In the genomic region with DNA sequence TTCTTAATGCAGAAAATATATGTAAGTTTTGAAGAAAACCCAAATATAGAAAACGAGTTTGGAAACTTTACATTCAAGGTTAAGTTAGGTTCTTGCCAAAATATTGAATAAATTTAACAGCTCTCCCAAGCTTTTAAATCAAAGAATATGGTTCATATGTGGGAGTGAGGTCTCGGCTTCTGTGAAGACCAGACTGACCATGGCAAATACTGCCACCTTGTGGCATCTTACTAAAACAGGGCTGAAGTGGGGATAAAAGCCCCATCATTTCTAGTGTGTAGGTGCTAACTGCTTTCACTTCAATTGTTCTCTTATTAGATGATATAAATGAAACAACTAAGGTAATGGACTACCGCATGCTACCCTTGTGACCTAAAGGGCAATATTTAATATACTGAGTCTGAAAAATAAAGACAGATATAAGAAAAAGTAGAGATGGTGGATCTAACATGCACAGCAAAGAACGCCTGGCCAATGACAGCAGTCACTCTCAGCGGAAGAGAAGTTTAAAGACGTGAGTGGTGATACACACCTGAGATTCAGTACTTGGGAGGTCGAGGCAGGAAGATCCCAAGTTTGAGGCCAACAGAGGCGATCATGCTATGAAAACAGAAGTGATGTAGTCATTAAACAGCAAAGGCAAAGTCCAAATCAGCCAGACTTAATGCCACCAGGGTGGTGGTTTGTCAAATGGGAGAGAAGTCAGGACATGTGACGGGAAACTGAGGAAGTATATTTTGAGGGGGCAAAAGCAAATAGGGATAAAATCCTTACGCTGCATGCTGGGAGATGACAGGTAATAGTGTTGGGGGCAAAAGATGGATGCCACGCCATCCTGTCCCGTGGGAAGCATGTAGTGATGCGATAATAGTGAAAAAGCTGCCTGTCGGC, we compare ENCODE assay signal across 9 mouse cellular contexts. TPM values are rescaled to one million over a fixed set of nuclear protein-coding genes. Genes with fewer than 3 reads are reported as not detected.
DNase-seq lines count a peak whose midpoint lies in the region; ATAC-seq and TF ChIP-seq lines count a peak whose summit lies in the region.
"Had no signal": no experiment of that assay in that cellular context is flagged by ENCODE, and none has a peak within 500 bp of the region (broad histone marks: within the 10 kb centered on the region; RNA-seq: fewer than 3 reads in every experiment).

No protein-coding gene starts in this region.

- H3K79me2 ChIP-seq in CH12.LX (replicated peaks; ENCODE audit: control insufficient read depth, extremely low read depth, insufficient read depth, poor library complexity, severe bottlenecking): peaks cover 13% of the 10 kb centered on the region

- dilution Hi-C loops in CH12.LX (cut with MboI; ENCODE audit: extremely low pct_ligation_motif_present, extremely low pct_unique_long_range_greater_than_20kb, low sequenced_read_pairs): no loop called here

- ATAC-seq in hindbrain, embryonic 14.5 days (ENCODE audit: low FRiP score): no peak
- ATAC-seq in hindbrain, embryonic 12.5 days (ENCODE audit: low FRiP score): no peak

- H3K4me2 ChIP-seq in hindbrain, embryonic 14.5 days (replicated peaks): no peak overlapping the region
- H3K4me2 ChIP-seq in hindbrain, embryonic 12.5 days (replicated peaks): no peak overlapping the region
- no peak overlapping the region for H3K4me2 ChIP-seq in CH12.LX (ENCODE audit: insufficient read depth, low read depth, poor library complexity, severe bottlenecking)
- H3K4me2 ChIP-seq: limb, embryonic 13.5 days had no signal

- no peaks in the 10 kb centered on the region for H3K27me3 ChIP-seq in hindbrain, embryonic 14.5 days (ENCODE audit: control insufficient read depth, insufficient read depth, low read length)
- H3K27me3 ChIP-seq in hindbrain, embryonic 12.5 days: no peaks in the 10 kb centered on the region
- H3K27me3 ChIP-seq in CH12.LX (replicated peaks): no peaks in the 10 kb centered on the region
- H3K27me3 ChIP-seq: limb, embryonic 13.5 days had no signal

- TF ChIP-seq RAD21 in CH12.LX (IDR thresholded peaks at IDR 0.05; ENCODE audit: low read depth, low read length): peak; percentile 58

- no peak for TF ChIP-seq EP300 in CH12.LX (IDR thresholded peaks at IDR 0.05; ENCODE audit: low read length)

- 0 out of 2 replicates have a peak, but pooled peaks cover 3% of the 10 kb centered on the region for H3K4me1 ChIP-seq in hindbrain, embryonic 14.5 days (replicated peaks; ENCODE audit: control insufficient read depth, insufficient read depth, low read length)
- no peaks in the 10 kb centered on the region for H3K4me1 ChIP-seq in hindbrain, embryonic 12.5 days
- H3K4me1 ChIP-seq in CH12.LX (ENCODE audit: control insufficient read depth in 1 of 2, insufficient read depth in 2 of 2): no peaks in the 10 kb centered on the region
- H3K4me1 ChIP-seq in bone marrow, adult 2 months (ENCODE audit: control insufficient read depth, insufficient read depth, low read length): no peaks in the 10 kb centered on the region

- 85% methylated on average over 14 of the region's 14 CpGs for WGBS in hindbrain, embryonic 14.5 days
- 86% methylated on average over 14 of the region's 14 CpGs for WGBS in hindbrain, embryonic 12.5 days
- WGBS in bone marrow, adult 2 months: 82% methylated on average over 14 of the region's 14 CpGs

- 0 out of 2 replicates have a peak, but pooled peaks cover 3% of the 10 kb centered on the region for H3K9me3 ChIP-seq in hindbrain, embryonic 14.5 days (ENCODE audit: control insufficient read depth, low read length)
- H3K9me3 ChIP-seq in hindbrain, embryonic 12.5 days (replicated peaks): no peaks in the 10 kb centered on the region
- peaks cover 2% of the 10 kb centered on the region for H3K9me3 ChIP-seq in CH12.LX (replicated peaks; ENCODE audit: low read length)
- H3K9me3 ChIP-seq: limb, embryonic 13.5 days had no signal

- peak; percentile 32 to 66; a peak in 3 of 4 replicates for TF ChIP-seq CTCF in CH12.LX (conservative IDR thresholded peaks at IDR 0.05 in 1 of 2, IDR thresholded peaks at IDR 0.05 in 1 of 2; ENCODE audit: low read depth in 2 of 2, low read length in 2 of 2)
- peak; percentile 19; the same call in 1 of the 2 replicates for TF ChIP-seq CTCF in bone marrow, adult 2 months (IDR thresholded peaks at IDR 0.05; ENCODE audit: control insufficient read depth, insufficient read depth, low read length)

- no peak overlapping the region for H3K9ac ChIP-seq in hindbrain, embryonic 14.5 days
- H3K9ac ChIP-seq in hindbrain, embryonic 12.5 days: no peak overlapping the region
- H3K9ac ChIP-seq in CH12.LX (ENCODE audit: insufficient read depth, low read depth): no peak overlapping the region
- H3K9ac ChIP-seq: limb, embryonic 13.5 days had no signal

- peaks cover 20% of the 10 kb centered on the region for H3K36me3 ChIP-seq in hindbrain, embryonic 14.5 days (replicated peaks; ENCODE audit: control insufficient read depth, insufficient read depth)
- peaks cover 33% of the 10 kb centered on the region for H3K36me3 ChIP-seq in hindbrain, embryonic 12.5 days
- peaks cover 42 to 61% of the 10 kb centered on the region in 2 experiments for H3K36me3 ChIP-seq in CH12.LX (replicated peaks in 1 of 2; ENCODE audit: control insufficient read depth in 1 of 2, insufficient read depth in 1 of 2, low read length in 1 of 2)

- no peak for TF ChIP-seq POLR2A in CH12.LX (IDR thresholded peaks at IDR 0.05; ENCODE audit: low read depth, low read length)
- no peak for TF ChIP-seq POLR2A in bone marrow, adult 2 months (IDR thresholded peaks at IDR 0.05; ENCODE audit: borderline replicate concordance, control insufficient read depth, low read depth, low read length)

- in situ Hi-C loops in CH12.LX (cut with MboI; ENCODE audit: low pct_ligation_motif_present, low pct_unique_long_range_greater_than_20kb, low sequenced_read_pairs): no loop called here

- H3K27ac ChIP-seq in hindbrain, embryonic 14.5 days: no peak overlapping the region
- H3K27ac ChIP-seq in hindbrain, embryonic 12.5 days: no peak overlapping the region
- H3K27ac ChIP-seq in CH12.LX (ENCODE audit: insufficient read depth, low read depth): no peak overlapping the region
- H3K27ac ChIP-seq in bone marrow, adult 2 months (ENCODE audit: control insufficient read depth, insufficient read depth, low read depth, low read length, poor library complexity): no peak overlapping the region
- H3K27ac ChIP-seq: limb, embryonic 13.5 days had no signal

- H3K4me3 ChIP-seq in hindbrain, embryonic 14.5 days (replicated peaks; ENCODE audit: low read length): no peak overlapping the region
- no peak overlapping the region for H3K4me3 ChIP-seq in hindbrain, embryonic 12.5 days
- H3K4me3 ChIP-seq in CH12.LX (replicated peaks in 1 of 3; ENCODE audit: low read depth in 2 of 3, low read length in 2 of 3, poor library complexity in 1 of 3): no peak overlapping the region
- H3K4me3 ChIP-seq in bone marrow, adult 2 months (replicated peaks; ENCODE audit: control insufficient read depth, low read depth, low read length): no peak overlapping the region
- H3K4me3 ChIP-seq: limb, embryonic 13.5 days had no signal

- peak; percentile 55 for DNase-seq in hindbrain, embryonic 14.5 days (ENCODE audit: low spot score)
- DNase-seq in CH12.LX (ENCODE audit: extremely low read depth): peak; percentile 59
- peak; percentile 32 for DNase-seq in kidney, postnatal 10 days
- DNase-seq in thymus, postnatal 0 days (ENCODE audit: low spot score): peak; percentile 38
- DNase-seq in right cerebral cortex, postnatal 14 days: no peak
- DNase-seq in frontal cortex, postnatal 36 days (ENCODE audit: low spot score in 2 of 2): no peak

TF ChIP-seq in CH12.LX, 34 proteins besides CTCF, POLR2A, EP300 and RAD21:
- no peak for TF ChIP-seq CHD1 (IDR thresholded peaks at IDR 0.05; ENCODE audit: low read depth, low read length)
- no peak for TF ChIP-seq TBP (conservative IDR thresholded peaks at IDR 0.05; ENCODE audit: low read depth, low read length)
- TF ChIP-seq POLR2AphosphoS2 (IDR thresholded peaks at IDR 0.05; ENCODE audit: low read depth, low read length): peak; percentile 59; the same call in 1 of the 2 replicates
- TF ChIP-seq SMC3 (IDR thresholded peaks at IDR 0.05; ENCODE audit: low read depth, low read length): peak; percentile 33

RNA-seq across cellular contexts. Expression of a gene that starts 12.5 kb away (rescaled TPM):
- 81.8 and 83.5 TPM in 2 replicates for polyA plus RNA-seq in hindbrain, embryonic 14.5 days (2014; fragmentation: Nextera tagmentation; extraction: Ambion mirVana)
- polyA plus RNA-seq in hindbrain, embryonic 12.5 days (2016; fragmentation: Nextera tagmentation; extraction: Ambion mirVana): 107 and 109 TPM in 2 replicates
- total RNA-seq in CH12.LX (2012; rRNA removed) (197 and 272 TPM in 2 replicates), CH12.LX (2014; rRNA removed) (348 and 351 TPM in 2 replicates)
- 228 and 232 TPM in 2 replicates for polyA plus RNA-seq in CH12.LX (2012; ENCODE audit: insufficient read length, low read depth)
- polyA plus RNA-seq in bone marrow, adult 2 months (2011; ENCODE audit: insufficient read depth, insufficient read length, low replicate concordance, missing spikeins): 93.9 and 94.2 TPM in 2 replicates
- polyA plus RNA-seq in thymus, postnatal 0 days (2015; fragmentation: Nextera tagmentation; extraction: Ambion mirVana): 384 and 399 TPM in 2 replicates

Comparison
In these comparisons a context has a peak if more than half of its experiments do, and no peak if none do; other contexts are left out.
1. DNase-seq: peak in hindbrain, embryonic 14.5 days (single experiment), CH12.LX (single experiment), kidney, postnatal 10 days (single experiment) and thymus, postnatal 0 days (single experiment); none in right cerebral cortex, postnatal 14 days (single experiment) and frontal cortex, postnatal 36 days (0 of 2).